Mouse (Mus musculus) megakaryocyte, embryonic 14.5 days (primary cell): Measurements from ENCODE around the gene Ghr. TPM values are rescaled to one million over a fixed set of nuclear protein-coding genes. Genes with fewer than 3 reads are reported as not detected.

Source experiments
- H3K27me3 ChIP-seq: replicated peaks from 2 replicates; pipeline ENCODE3; 2012; ENCODE audit warnings: inconsistent platforms
- H3K36me3 ChIP-seq: replicated peaks from 2 replicates; pipeline ENCODE3; 2012; ENCODE audit warnings: low read length, inconsistent platforms, mixed read lengths
- H3K4me1 ChIP-seq: 2 replicates; pipeline ENCODE4 v1.6.1; 2012; ENCODE audit warnings: inconsistent platforms
- H3K4me3 ChIP-seq: replicated peaks from 2 replicates; pipeline ENCODE3; 2012; ENCODE audit warnings: moderate library complexity, mild to moderate bottlenecking, inconsistent platforms
- H3K9me3 ChIP-seq: 2 replicates; pipeline ENCODE4 v1.6.1; 2012; ENCODE audit warnings: inconsistent platforms
- FLI1 ChIP-seq: IDR thresholded peaks from 2 replicates; pipeline ENCODE4 v1.6.1; 2012; ENCODE audit warnings: low read length, inconsistent platforms, mixed read lengths
- GATA1 ChIP-seq: IDR thresholded peaks from 3 replicates; pipeline ENCODE4 v1.6.1; 2012; ENCODE audit warnings: mixed read lengths, low read length, inconsistent platforms, borderline replicate concordance
- polyA plus RNA-seq: library from polyadenylated mRNA; stranded (reverse); fragments of >175 nt; gene quantifications from 2 replicates; pipeline ENCODE4 v1.2.3, GENCODE M21; 2012; ENCODE audit warnings: low replicate concordance; ENCODE audit not compliant: insufficient read depth

Gene Ghr
- polyA plus RNA-seq, 1 experiment, result 0.16 TPM

DNA sequence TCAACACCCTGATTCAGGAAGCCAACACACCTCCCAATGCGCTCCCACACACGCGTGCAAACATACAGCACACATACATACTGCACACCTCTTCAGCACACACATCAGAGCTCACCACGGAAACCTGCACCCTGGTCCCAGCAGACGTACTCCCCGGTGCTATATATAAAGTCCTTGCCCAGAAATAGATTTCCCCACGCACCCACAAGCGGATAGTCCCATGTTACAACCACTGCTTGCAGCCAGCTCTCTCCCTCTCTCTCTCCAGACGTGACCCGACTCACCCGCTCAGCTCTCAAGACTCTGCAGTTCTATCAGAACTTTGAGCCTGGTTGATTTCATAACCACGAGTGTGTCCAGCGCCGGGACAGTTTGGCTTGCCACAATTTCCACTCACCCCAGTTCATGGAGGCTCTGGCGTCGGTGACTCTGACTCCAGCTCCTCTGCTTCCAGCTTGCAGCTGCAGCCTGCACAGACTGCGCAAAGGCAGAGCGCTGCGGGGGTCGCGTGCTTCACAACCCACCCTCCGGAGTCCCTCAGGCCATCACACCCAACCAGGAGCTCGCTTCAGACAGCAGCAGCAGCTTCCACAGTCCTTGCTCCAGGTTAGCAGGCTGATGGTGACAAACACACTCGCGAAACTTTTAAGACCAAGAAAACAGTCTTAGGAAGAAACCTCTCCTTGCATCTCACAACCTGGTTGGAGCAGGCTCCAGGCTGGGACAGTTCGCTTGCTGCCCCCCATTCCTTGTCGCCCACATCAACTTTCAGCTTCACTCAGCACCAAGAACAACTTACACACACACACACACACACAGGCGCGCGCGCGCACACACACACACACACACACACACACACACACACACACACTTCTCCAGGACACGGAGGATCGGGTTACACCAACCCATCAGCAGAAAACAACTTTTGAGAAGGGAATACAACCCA is 1.2 kb downstream of the Ghr start:
- peaks cover 16% of the 10 kb centered on the region for H3K4me1 ChIP-seq
- H3K36me3 ChIP-seq, result no peaks in the 10 kb centered on the region
- H3K9me3 ChIP-seq, result no peaks in the 10 kb centered on the region
- peaks cover 17% of the 10 kb centered on the region for H3K27me3 ChIP-seq
- TF ChIP-seq FLI1, result no peak
- TF ChIP-seq GATA1, result no peak
- peak overlapping the region; percentile 93 for H3K4me3 ChIP-seq

DNA sequence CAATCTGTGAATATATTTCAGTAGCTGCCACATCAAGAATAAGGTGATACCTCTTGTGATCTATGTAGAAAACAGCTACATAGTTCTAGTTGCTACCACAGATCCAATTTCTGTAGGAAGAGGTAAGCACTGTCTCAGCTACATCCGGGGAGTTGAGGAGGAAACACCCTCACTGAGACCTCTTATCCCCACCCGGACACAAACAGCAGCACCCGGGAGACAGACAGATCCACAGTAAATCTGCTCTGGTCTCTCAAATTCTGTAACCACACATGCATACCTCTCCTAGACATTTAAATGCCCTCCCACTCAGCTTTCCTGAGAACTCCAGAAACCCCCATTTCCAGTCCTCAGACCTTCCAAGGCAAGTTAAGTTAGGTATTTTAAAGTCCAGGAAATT is 2.0 kb downstream of the Ghr start:
- no peaks in the 10 kb centered on the region for H3K9me3 ChIP-seq
- H3K4me3 ChIP-seq, result no peak overlapping the region
- H3K4me1 ChIP-seq, result peaks cover 16% of the 10 kb centered on the region
- peaks cover 17% of the 10 kb centered on the region for H3K27me3 ChIP-seq
- no peaks in the 10 kb centered on the region for H3K36me3 ChIP-seq
- TF ChIP-seq GATA1, result no peak
- no peak for TF ChIP-seq FLI1

DNA sequence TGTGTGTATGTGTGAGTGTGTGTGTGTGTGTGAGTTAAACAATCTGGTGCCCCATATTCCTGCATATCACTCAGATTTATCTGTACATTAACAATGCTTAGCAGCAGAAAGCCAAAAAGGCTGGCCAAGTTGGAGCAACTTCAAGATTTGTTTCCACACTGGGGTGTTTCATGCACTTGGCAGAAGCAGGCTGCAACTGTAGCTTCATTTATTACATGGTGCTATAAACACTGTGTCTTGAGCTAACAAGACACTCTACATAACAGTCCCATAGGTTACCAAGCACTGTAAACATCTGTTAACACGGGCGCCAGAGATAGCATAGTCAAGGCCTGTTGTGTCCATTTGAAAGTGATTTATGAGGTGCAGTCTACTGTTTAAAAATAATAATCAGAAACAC is 3.1 kb downstream of the Ghr start:
- Histone ChIP-seq H3K4me1 (peaks cover 16% of the 10 kb centered on the region), H3K4me3 (no peak overlapping the region), H3K27me3 (peaks cover 17% of the 10 kb centered on the region), H3K36me3 (no peaks in the 10 kb centered on the region), H3K9me3 (no peaks in the 10 kb centered on the region)
- TF ChIP-seq GATA1, result no peak

DNA sequence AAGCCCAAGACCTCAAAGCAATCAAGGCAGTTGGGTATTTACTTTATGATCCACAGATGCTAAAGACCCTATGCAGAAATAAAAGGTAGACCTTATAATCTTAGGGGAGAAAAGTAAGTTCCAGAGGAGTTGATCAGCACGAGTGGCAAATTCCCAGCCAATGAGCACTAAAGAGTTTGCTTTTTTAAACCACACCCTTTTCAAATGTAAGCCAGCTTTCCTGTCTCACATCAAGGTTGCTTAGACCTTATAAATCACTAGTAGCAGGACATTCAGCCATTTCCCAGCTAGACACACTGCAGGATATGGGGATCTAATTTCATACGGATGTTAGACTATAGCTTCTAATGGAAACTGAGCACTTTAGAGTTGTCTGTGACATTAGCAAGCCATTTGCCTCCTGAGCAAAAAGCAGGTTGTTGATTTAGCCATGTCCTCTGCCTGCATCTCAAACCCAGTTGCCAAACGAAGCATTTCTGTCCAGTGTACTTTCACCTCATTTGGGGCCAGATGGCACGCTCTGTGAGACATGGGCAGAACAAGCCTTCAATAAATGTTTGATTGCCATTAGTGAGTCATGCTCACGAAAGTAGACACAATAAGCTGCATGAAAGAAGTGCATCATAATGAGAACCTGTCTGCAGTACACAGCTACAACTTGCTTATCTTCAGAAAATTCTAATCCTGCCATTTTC is 4.9 kb downstream of the Ghr start:
- no peak overlapping the region for H3K4me3 ChIP-seq
- no peak for TF ChIP-seq GATA1
- no peak for TF ChIP-seq FLI1
- H3K9me3 ChIP-seq, result no peaks in the 10 kb centered on the region
- peaks cover 16% of the 10 kb centered on the region for H3K4me1 ChIP-seq
- no peaks in the 10 kb centered on the region for H3K36me3 ChIP-seq
- peaks cover 12% of the 10 kb centered on the region for H3K27me3 ChIP-seq

DNA sequence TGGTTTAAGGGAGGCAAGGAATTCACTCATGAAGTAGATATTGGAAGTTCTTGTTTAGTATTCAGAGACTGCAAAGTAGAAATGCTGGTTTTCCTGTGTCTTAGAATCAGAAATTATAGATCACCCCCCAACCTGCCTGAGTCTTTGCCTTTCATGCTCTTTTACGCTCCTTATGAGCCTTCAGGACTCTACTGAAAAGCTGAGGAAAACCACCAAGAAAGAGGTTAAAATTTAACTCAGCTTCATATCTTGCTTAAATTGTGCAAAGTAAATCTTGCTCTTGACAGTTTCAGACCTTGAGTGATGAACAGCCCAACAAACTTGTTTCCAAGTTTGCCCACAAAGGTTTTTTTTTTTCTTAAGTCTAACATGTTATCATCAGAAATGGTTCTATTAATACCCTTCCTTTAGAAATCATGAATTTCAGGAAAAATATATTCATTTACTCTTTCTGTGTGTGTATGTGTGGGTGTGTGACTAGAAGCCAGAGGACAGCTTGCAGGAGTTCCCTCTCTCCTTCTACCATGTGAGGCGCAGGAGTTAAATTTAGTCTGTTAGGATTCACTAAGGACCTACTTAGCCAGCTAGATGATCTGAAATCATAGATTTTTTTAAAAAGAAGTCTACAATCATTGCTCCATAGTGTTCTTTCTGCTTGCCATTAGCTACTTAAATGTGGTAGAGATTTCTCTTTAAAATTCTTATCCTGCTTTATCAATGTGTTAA is 14.0 kb downstream of the Ghr start:
- Histone ChIP-seq H3K27me3 (no peaks in the 10 kb centered on the region), H3K9me3 (0 out of 2 replicates have a peak, but pooled peaks cover 2% of the 10 kb centered on the region), H3K4me1 (no peaks in the 10 kb centered on the region), H3K36me3 (no peaks in the 10 kb centered on the region), H3K4me3 (no peak overlapping the region)
- no peak for TF ChIP-seq FLI1

DNA sequence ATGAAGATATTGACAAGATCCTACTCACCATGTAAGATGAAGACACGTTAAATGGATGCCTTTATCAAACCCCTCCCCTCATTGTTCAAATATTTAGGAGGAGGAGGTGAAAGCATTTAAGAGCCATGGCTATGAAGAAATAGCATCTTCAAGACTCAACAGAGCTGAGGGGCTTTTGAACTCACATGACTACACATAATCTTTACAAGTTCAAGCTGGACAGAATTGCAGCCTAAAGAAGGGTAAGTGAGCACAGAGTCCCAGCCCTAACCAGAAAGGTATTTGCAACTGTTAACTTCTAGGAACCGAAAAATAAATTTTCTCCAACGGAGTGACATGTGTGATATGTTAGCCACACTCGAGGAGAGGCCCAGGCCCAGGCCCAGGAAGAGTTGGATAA is 18.7 kb downstream of the Ghr start:
- Histone ChIP-seq H3K4me3 (no peak overlapping the region), H3K36me3 (no peaks in the 10 kb centered on the region), H3K4me1 (no peaks in the 10 kb centered on the region), H3K27me3 (no peaks in the 10 kb centered on the region), H3K9me3 (0 out of 2 replicates have a peak, but pooled peaks cover 2% of the 10 kb centered on the region)
- TF ChIP-seq GATA1 (no peak), FLI1 (no peak)

DNA sequence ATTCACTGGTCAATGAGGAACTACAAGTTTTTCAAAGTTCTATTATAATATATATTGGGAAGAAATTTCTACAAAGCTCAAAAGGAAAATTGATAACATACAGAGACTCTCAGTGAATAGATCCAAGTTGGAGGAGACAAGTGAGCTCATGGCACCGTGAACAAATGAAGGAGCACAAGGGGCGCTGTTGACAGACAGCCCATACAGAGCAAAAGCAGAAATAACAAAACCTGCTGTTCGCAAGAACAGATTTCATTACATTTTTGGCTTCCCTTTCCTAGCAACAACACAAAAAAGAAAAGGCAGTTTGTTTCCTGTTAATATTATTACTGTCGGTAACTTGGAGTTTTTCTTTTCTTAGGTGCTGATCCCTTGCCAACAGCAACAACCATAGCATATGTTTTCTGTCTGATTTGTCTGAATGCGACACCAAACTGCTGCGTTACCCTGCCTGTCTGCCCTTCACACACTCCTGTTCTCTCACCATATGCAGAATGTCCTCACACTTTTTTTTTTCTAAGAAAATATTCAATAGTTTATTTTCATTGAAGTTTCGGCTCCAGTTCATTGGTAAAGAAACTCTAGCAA is 19.3 kb downstream of the Ghr start:
- 0 out of 2 replicates have a peak, but pooled peaks cover 2% of the 10 kb centered on the region for H3K9me3 ChIP-seq
- H3K4me1 ChIP-seq, result no peaks in the 10 kb centered on the region
- no peaks in the 10 kb centered on the region for H3K36me3 ChIP-seq
- TF ChIP-seq GATA1 (no peak), FLI1 (no peak)
- no peaks in the 10 kb centered on the region for H3K27me3 ChIP-seq
- no peak overlapping the region for H3K4me3 ChIP-seq

DNA sequence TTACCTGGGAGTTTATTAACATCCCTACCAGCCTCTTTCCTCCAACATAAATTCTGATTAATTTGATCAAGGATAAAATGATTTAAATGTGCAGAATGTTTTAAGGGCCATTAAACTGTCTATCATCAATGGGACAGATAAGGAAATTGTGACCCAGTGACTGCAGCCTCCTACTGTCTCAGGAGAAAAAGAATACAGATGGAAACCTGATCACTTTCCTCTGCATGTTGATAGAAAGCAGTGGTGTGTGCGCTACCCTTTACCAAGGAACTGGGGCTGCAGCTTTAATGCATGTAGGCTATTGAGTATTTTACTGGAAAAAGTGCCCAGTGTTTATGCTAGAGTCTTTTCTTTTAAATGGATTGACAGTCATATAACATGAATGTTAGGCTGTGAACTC is 19.8 kb downstream of the Ghr start:
- Histone ChIP-seq H3K36me3 (no peaks in the 10 kb centered on the region), H3K4me1 (no peaks in the 10 kb centered on the region), H3K9me3 (0 out of 2 replicates have a peak, but pooled peaks cover 2% of the 10 kb centered on the region), H3K4me3 (no peak overlapping the region), H3K27me3 (no peaks in the 10 kb centered on the region)
- TF ChIP-seq GATA1 (no peak), FLI1 (no peak)

DNA sequence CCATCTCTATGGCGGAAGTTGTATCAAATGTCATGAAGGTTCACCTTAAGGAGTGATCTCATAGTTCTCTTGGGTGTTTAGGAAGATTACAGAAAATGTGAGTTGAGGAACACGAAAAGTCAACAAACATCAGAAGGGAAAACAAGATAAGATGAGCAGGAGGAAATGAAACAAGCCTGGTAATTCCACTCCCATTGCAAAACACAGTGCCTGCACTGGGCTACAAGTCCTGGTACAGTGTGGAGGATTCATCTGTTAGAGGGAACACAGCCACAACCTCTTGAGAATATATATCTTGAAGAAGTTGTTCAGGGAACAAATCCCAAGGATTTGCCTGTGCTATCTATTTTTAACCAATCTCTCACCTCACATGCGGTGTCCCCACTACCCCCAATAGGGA is 24.8 kb downstream of the Ghr start:
- Histone ChIP-seq H3K4me3 (no peak overlapping the region), H3K36me3 (no peaks in the 10 kb centered on the region), H3K4me1 (no peaks in the 10 kb centered on the region), H3K27me3 (no peaks in the 10 kb centered on the region), H3K9me3 (no peaks in the 10 kb centered on the region)
- TF ChIP-seq GATA1, result no peak
- no peak for TF ChIP-seq FLI1
